Mouse (Mus musculus) stomach, postnatal 0 days (tissue): ENCODE measurements at regions not wholly inside any gene's neighbourhood (a gene's known extent, or its start where the extent isn't known, plus 50 kb on each side); places are given as distances from the start of the nearest gene placed in this dataset.

ENCODE experiments used
- CTCF ChIP-seq: IDR thresholded peaks from 2 replicates; pipeline ENCODE4 v1.5.1; 2016; ENCODE audit warnings: antibody characterized with exemption, low read depth, mild to moderate bottlenecking, moderate library complexity
- EP300 ChIP-seq: optimal IDR thresholded peaks from 2 replicates; pipeline ENCODE3; 2016; ENCODE audit warnings: antibody characterized with exemption

- no peak for TF ChIP-seq CTCF
- no peak for TF ChIP-seq EP300
These were observed 186.5 kb upstream of the Pik3r1 start for GRCm38 (mm10) chr13:101954521-101954920.
